Mouse (Mus musculus) large intestine, adult 2 months (tissue): ENCODE data around the gene Mnt. TPM values are rescaled to one million over a fixed set of nuclear protein-coding genes. Genes with fewer than 3 reads are reported as not detected.

Experiments used
- DNase-seq: peaks from one replicate; pipeline ENCODE4 v3.0.0-alpha.2; 2012; ENCODE audit warnings: low read depth, low spot score
- WGBS: fragments of 180-500 bp; shearing (Covaris S2); methylation state at CpG from one replicate; pipeline ENCODE4 v1.1.7; 2018; 5-methylcytosine and 5-hydroxymethylcytosine counted together
- polyA plus RNA-seq: library from polyadenylated mRNA; depleted of rRNA; stranded (reverse); fragments of >200 nt; gene quantifications from 2 replicates; pipeline ENCODE4 v1.2.3, GENCODE M21; 2012

Mnt gene
- polyA plus RNA-seq, 1 experiment = 11.8 TPM

GRCm38 (mm10) chr11:74831191-74831605 is 478 bp downstream of the Mnt start:
- DNase-seq = no peak
- WGBS = under 1% methylated on average over 35 of the region's 35 CpGs

- DNase-seq = peak; percentile 92
- WGBS = under 1% methylated on average over 61 of the region's 61 CpGs
Measured at GRCm38 (mm10) chr11:74831606-74832451, 1.1 kb downstream of the Mnt start.

GRCm38 (mm10) chr11:74832503-74833143 is 1.9 kb downstream of the Mnt start:
- DNase-seq = no peak
- WGBS = under 1% methylated on average over 26 of the region's 26 CpGs

- DNase-seq = no peak
- 69% methylated on average over 8 of the region's 8 CpGs for WGBS
Measured at GRCm38 (mm10) chr11:74833536-74834358, 3.0 kb downstream of the Mnt start.

- 32% methylated on average over 1 of the region's 1 CpGs for WGBS
- no peak for DNase-seq
Measured at GRCm38 (mm10) chr11:74834359-74834638, 3.6 kb downstream of the Mnt start.

GRCm38 (mm10) chr11:74834650-74835277 is 4.0 kb downstream of the Mnt start:
- DNase-seq = no peak
- WGBS = 24% methylated on average over 5 of the region's 5 CpGs

DNA sequence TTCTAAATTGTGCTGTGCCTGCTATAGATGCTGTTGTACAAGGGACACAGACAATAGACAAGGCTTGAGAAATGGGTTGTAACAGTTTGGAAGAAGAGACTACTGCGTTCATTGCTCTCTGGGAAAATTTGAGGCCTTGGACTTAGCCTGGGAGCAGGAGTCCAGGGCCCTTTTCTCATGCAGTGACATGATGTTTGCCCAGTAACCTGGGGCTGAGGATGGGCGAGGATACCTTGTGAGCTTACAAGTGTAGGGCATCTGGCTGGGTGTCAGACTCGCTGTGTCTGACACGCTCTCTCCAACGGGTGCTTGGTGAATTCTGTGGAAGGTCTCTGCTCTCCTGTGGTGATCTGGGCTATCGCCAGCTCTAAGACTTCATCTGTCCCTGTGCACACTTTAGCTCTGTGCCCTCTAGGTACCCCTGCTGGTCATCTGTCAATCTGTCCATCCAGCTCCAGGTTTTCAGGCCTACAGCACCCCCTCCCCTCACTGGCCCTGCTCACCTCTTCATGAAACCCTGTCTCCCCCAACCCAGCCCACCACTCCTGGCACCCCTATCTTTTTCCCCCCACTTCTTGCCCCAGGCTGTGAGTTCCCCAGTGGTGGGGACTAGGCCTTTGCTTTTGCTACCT is 5.0 kb downstream of the Mnt start:
- WGBS = 85% methylated on average over 6 of the region's 6 CpGs
- no peak for DNase-seq

DNA sequence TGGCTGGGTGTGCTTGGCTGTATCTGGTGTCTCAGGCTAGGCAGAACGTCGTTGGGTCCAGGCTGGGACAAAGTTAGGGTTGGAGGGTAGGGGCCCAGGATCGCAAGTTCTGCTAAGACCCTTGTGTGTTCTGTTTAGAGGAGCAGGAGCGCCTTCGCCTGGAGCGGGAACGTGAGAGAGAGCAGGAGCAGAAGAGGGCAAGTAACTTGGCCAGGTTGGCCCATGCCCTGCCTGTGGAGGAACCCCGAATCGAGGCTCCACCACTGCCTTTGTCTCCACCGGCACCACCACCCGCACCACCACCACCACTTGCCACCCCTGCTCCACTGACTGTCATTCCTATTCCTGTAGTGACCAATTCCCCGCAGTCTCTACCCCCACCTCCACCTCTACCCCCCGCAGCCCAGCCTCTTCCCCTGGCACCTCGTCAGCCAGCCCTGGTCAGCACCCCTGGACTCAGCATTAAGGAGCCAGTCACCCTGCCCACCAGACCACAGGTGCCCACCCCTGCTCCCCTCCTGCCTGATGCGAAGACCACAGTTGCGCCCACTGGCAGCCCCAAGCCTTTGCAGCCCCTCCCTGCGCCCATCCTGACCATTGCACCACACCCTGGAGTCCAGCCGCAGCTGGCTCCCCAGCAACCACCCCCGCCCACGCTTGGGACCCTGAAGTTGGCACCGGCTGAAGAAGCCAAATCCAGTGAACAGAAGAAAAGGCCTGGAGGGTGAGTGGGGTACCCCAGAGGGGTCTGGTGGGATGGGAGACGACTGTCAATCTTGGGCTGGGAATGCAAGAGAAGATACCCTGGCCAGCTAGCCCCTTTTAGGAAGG is 5.7 kb downstream of the Mnt start:
- 90% methylated on average over 22 of the region's 22 CpGs for WGBS
- no peak for DNase-seq

- DNase-seq = no peak
- 37% methylated on average over 16 of the region's 16 CpGs for WGBS
Measured at GRCm38 (mm10) chr11:74837056-74837693, 6.5 kb downstream of the Mnt start.

DNA sequence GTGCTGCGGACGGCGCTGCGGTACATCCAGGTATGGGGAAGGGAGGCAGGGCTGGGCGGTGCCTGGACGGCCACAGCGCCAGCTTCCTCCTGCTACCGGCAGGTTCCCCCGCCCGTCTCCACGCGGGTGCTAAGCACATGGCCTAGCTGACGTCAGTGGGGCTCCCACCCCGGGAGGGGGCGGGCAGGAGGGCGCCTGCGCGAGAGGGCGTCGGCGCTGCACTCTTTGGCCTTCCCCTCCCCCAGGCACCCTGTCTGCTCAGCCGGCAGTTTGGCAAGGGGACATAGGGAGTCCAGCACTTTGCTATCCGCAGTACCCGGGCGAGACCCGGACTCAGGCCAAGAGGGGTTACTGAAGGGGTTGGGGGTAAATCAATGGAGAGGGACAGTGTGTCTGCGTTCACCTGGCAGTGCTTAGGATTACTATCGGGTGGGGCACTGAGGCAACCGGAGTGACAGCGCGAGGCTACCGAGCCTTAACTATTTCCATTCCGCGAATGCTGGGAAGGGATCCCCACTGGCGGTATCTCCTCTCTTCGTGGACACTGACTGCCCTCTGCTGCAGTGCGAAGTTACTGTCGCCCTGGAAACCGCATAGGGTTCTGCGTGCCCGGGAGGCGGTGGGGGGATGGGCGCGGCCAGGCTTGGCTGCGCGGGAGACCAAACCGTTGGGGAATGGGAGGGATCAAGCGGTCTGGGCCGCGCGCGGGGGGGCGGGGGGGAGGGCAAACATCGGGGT is 7.1 kb downstream of the Mnt start:
- under 1% methylated on average over 54 of the region's 54 CpGs for WGBS
- DNase-seq = no peak

DNA sequence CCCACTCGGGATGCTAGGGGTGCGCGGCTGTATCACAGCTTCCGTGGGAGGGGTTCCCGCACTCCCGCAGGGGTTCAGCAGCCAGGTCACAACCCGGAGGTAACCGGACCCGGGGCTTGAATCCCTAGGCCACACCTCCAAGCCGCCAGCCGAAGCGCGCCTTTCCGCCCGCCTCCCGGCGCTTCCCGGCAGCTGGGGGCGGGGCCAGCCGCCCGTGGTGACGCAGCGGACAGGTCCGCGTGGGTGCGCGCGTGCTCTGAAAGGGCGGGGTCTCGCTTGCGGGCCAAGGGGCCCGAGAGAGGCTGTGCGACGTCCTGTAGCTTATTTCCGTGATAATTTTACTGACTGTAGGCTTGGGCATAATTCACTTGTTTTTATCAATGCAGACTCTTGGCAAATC is 7.7 kb downstream of the Mnt start:
- WGBS = under 1% methylated on average over 35 of the region's 35 CpGs
- DNase-seq = no peak

- 16% methylated on average over 6 of the region's 6 CpGs for WGBS
- DNase-seq = no peak
Measured at GRCm38 (mm10) chr11:74838971-74839370, 8.3 kb downstream of the Mnt start.

DNA sequence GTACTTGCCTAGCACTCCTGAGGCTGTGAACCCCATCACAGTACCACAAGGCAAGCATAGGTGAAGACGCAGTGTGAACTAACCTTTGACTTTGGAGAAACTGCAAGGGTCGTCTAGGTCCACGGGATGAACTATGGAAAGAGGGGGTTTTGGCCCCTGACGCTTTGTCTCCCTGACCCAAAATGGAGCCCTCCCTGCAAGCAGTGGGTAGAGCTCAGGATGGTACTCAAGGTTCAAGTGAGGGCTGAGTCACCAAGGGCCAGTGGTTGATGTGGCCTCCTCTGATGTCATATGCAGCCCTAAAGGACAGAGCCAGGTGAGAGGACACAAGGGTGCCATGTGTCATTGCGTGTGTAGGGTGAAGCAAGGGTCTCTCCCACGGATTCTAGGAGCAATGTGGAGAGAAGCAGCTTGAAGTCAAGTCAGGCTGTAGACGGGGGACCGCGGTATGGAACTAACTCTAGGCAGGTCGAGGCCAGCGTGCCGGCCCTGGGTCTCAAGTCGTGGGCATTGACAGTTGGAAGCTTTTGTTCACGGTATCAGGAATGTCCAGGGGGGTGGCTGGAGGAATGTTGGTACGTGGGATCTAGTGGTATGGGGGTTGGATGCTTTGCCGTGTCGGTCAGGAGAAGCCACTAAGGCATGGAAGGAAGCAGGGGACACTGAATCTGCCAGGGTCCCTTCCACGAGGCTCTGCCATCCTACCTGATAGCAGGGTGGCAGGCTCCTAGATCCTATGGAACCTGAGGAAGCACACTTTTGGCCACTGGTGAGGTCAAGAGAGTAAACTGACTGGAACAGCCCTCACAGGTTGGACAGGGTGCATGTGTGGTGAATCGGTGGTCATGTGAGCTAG is 9.4 kb downstream of the Mnt start:
- WGBS = 96% methylated on average over 19 of the region's 19 CpGs

DNA sequence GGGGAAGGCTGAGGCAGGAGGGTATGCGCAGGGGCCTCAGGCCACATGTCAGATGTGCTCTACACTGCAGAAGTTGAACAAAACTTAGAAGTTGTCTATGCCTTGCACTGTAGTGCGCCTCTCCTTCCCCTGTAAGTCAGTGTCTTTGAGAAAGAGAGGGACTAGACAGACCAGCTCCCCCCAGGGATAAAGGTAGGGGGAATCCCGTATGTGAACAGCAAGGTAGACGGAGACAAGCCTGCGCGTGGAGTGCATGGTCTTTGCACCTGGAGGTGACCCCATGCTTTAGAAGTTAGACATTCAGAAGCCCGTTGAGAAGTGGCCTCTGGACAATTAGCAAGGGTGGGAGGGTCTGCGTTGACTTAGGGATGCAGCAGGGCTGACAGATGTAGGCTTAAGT is 10.0 kb downstream of the Mnt start:
- WGBS = 89% methylated on average over 8 of the region's 8 CpGs
- no peak for DNase-seq

More for the DNA sequence above, 9.4 kb downstream of the Mnt start:
- DNase-seq = no peak

DNA sequence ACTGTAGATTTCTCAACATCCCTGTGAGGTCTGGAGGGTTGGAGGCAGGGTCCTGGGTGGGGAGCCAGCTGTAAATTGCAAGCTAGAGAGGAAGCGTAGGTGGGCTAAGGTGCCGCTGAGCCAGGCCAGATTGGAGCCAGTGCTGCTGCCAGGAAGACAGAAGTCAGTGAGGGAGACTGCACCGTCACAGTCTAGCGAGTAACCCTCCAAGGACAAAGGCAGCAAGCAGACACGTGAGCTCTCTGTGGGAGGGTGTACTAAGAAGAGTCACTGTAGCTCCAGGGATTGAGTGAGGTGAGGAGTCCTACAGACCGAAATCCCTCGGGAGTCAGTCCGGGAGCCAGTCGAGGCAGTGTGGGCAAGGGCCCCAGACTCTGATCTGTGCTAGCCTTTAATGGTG is 10.6 kb downstream of the Mnt start:
- 90% methylated on average over 9 of the region's 9 CpGs for WGBS
- DNase-seq = no peak

DNA sequence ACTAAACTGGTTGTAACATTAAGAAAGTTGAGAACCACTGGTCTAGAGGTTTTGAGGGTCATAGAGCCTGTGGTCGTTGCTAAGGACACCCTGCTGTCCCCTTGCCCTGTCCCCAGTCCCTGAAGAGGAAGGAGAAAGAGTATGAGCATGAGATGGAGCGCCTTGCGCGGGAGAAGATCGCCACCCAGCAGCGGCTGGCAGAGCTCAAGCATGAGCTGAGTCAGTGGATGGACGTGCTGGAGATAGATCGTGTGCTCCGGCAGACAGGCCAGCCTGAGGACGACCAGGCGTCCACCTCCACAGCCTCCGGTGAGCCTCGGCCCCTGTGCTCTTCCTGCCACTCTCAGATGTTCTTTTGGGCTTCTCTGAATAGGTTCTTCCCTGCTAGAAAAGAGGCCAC is 11.3 kb downstream of the Mnt start:
- DNase-seq = no peak
- 86% methylated on average over 13 of the region's 13 CpGs for WGBS
